Mouse (Mus musculus) G1E (cell line): ENCODE measurements around the gene Myadm. TPM values are rescaled to one million over a fixed set of nuclear protein-coding genes. Genes with fewer than 3 reads are reported as not detected.
"Not testable (repeated sequence)": the region's sequence is repeated elsewhere in the genome, so short reads cannot be mapped to it uniquely, and the experiment has no call there.

ENCODE experiments used
- ATAC-seq: 2 replicates; pipeline ENCODE4 v1.8.0; 2016; ENCODE audit warnings: mild to moderate bottlenecking; ENCODE audit not compliant: insufficient number of reproducible peaks, poor library complexity, low FRiP score, severe bottlenecking; ENCODE audit errors: extremely low read depth
- DNase-seq: peaks from one replicate; pipeline ENCODE4 v3.0.0; 2012; ENCODE audit warnings: low spot score
- H3K27me3 ChIP-seq: 2 replicates; pipeline ENCODE4 v1.6.1; 2012; ENCODE audit warnings: mild to moderate bottlenecking, low read length, inconsistent platforms; ENCODE audit not compliant: insufficient read depth
- H3K36me3 ChIP-seq: replicated peaks from 2 replicates; pipeline ENCODE3; 2012; ENCODE audit warnings: mild to moderate bottlenecking, inconsistent platforms
- H3K4me1 ChIP-seq: 2 replicates; pipeline ENCODE4 v1.6.1; 2012; ENCODE audit warnings: low read depth, low read length, inconsistent platforms, mixed read lengths; ENCODE audit not compliant: insufficient read depth
- H3K4me3 ChIP-seq: 2 replicates; pipeline ENCODE4 v1.5.1; 2012; ENCODE audit warnings: low read depth, mild to moderate bottlenecking, inconsistent platforms, low read length, moderate library complexity, mixed read lengths
- H3K9me3 ChIP-seq: replicated peaks from 2 replicates; pipeline ENCODE4 v1.6.1; 2012; ENCODE audit warnings: inconsistent platforms
- CTCF ChIP-seq: IDR thresholded peaks from 2 replicates; pipeline ENCODE4 v1.5.1; 2012; ENCODE audit warnings: low read depth, low read length, inconsistent platforms, mixed read lengths
- GATA1 ChIP-seq: IDR thresholded peaks from 2 replicates; pipeline ENCODE4 v1.6.1; 2012; ENCODE audit warnings: borderline replicate concordance, low read length, inconsistent platforms, mixed read lengths
- GATA2 ChIP-seq: IDR thresholded peaks from 2 replicates; pipeline ENCODE4 v1.6.1; 2012; ENCODE audit warnings: low read depth, low read length, inconsistent platforms, borderline replicate concordance
- POLR2AphosphoS5 ChIP-seq: IDR thresholded peaks from 2 replicates; pipeline ENCODE4 v1.6.1; 2012; ENCODE audit warnings: low read depth, low read length, inconsistent platforms; ENCODE audit not compliant: insufficient replicate concordance
- TAL1 ChIP-seq: conservative IDR thresholded peaks from 2 replicates; pipeline ENCODE4 v1.6.1; 2012; ENCODE audit warnings: low read depth, low read length, inconsistent platforms, mixed read lengths
- polyA plus RNA-seq: library from polyadenylated mRNA; stranded (reverse); fragments of >175 nt; gene quantifications from 2 replicates; pipeline ENCODE4 v1.2.3, GENCODE M21; 2012
- total RNA-seq, 2 experiments: library from RNA; stranded (forward) in 1 of 2; stranded (reverse) in 1 of 2; fragments of 200-1000 nt in 1 of 2; fragments of >200 nt in 1 of 2; fragmentation: Nextera tagmentation in 1 of 2; gene quantifications; 2 replicates each; pipeline ENCODE4 v1.2.3; 2014 to 2017

Myadm gene
- total and polyA plus RNA-seq, 3 experiments, result 0.05 TPM; not detected in 2

DNA sequence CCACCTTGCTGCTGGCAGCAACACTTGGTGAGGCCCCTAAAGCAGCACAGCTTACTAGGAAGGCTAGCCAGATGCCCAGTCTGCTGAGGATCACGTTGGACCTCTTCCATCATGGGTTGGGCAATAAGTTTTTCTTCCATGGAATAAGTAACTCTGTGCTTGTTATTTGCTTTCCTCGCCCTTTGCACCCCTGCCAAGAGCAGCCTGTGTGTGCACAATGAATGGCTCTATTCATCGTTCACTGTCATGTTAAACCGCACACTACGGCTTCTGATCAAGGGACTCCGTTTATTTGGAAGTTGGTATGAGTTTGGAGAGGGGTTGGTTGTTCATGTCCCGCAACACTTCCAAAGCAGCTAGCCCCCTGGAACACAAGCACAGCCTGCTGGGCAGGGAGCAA lies 1.7 kb upstream of the Myadm start:
- no peaks in the 10 kb centered on the region for H3K36me3 ChIP-seq
- no peak for ATAC-seq
- TF ChIP-seq TAL1 (no peak), CTCF (no peak), GATA1 (no peak), GATA2 (no peak), POLR2AphosphoS5 (no peak)
- no peak for DNase-seq
- no peak overlapping the region for H3K4me3 ChIP-seq
- no peaks in the 10 kb centered on the region for H3K4me1 ChIP-seq
- peaks cover 8% of the 10 kb centered on the region for H3K27me3 ChIP-seq
- no peaks in the 10 kb centered on the region for H3K9me3 ChIP-seq

DNA sequence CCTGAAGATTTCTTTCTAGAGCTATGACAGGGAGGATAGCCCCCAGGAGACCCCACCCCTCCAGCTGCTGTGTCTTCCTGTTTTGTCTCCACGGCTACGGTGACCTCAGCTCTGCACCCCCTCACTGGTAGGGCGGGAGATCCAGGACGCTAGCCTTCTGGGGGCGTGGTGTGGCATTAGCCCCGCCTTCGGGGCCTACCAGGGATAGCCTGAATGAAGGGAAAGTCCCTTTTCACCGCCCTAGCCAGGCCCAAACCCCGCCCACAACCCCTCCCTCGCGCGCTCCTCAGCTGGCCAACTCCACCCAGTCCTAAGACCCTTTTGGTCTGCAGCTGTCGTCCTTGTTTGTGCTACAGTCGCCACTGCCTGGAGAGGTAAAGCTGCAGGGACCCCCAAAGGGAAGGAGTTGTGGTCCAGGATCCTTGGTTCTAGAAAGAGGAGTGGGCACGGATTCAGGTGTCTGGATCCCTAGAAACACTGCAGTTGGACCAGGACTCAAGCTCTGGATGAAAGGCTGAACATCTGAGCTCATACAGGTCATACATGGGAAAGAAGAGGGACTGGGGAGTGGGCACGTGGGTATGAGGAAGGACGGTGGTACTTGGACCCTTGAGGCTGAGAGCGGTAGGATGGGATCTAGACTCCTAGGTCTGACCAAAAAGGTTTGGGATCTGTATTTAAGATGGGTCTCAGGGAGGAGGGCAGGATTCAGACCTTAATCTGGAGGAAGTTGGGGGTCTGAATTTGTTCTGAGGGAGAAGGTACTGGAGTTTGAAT lies 1.6 kb downstream of the Myadm start:
- Histone ChIP-seq H3K4me3 (no peak overlapping the region), H3K27me3 (peaks cover 8% of the 10 kb centered on the region), H3K9me3 (no peaks in the 10 kb centered on the region), H3K36me3 (no peaks in the 10 kb centered on the region), H3K4me1 (no peaks in the 10 kb centered on the region)
- ATAC-seq (no peak), DNase-seq (no peak)
- TF ChIP-seq TAL1 (no peak), POLR2AphosphoS5 (no peak), GATA2 (no peak), GATA1 (no peak), CTCF (no peak)

DNA sequence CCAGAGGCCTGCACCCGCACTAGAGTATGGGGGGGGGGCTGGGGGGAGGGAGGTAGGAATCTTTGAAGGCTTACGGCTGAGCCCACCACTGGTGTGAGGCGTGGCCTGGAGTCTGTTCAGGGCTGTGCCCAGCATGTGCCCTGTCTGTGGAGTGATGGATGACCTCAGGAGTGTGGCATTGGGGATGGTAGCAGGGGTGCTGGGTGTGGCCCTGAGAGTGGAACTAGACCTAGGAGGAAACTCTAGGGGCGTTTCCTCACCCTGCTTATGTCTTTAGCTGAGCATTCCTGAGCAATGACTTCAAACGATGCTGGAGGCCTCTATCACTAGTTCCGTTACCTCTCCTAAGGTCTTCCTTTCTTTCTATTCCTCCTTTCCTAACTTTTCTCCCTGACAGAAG lies 2.3 kb downstream of the Myadm start:
- Histone ChIP-seq H3K27me3 (peaks cover 8% of the 10 kb centered on the region), H3K4me1 (no peaks in the 10 kb centered on the region), H3K4me3 (no peak overlapping the region), H3K36me3 (no peaks in the 10 kb centered on the region), H3K9me3 (no peaks in the 10 kb centered on the region)
- ATAC-seq (no peak), DNase-seq (no peak)
- no peak for TF ChIP-seq GATA1
- TF ChIP-seq CTCF, result no peak
- no peak for TF ChIP-seq GATA2
- no peak for TF ChIP-seq POLR2AphosphoS5
- TF ChIP-seq TAL1, result no peak

GRCm38 (mm10) chr7:3291764-3292163 lies 2.9 kb downstream of the Myadm start:
- no peak for ATAC-seq
- Histone ChIP-seq H3K4me1 (no peaks in the 10 kb centered on the region), H3K4me3 (no peak overlapping the region), H3K36me3 (no peaks in the 10 kb centered on the region), H3K27me3 (peaks cover 8% of the 10 kb centered on the region), H3K9me3 (peaks cover under 1% of the 10 kb centered on the region; the same call in 1 of the 2 replicates)
- no peak for DNase-seq
- TF ChIP-seq POLR2AphosphoS5, result no peak
- TF ChIP-seq CTCF, result no peak
- no peak for TF ChIP-seq TAL1
- no peak for TF ChIP-seq GATA2
- TF ChIP-seq GATA1, result no peak

- H3K9me3 ChIP-seq, H3K4me3 ChIP-seq, DNase-seq, ATAC-seq, H3K27me3 ChIP-seq, H3K36me3 ChIP-seq, H3K4me1 ChIP-seq: not testable (repeated sequence)
These were observed 3.4 kb downstream of the Myadm start for GRCm38 (mm10) chr7:3292271-3292670.

GRCm38 (mm10) chr7:3292791-3293190 lies 3.9 kb downstream of the Myadm start:
- H3K9me3 ChIP-seq, result peaks cover 3% of the 10 kb centered on the region; the same call in 1 of the 2 replicates
- ATAC-seq, result no peak
- no peak for TF ChIP-seq TAL1
- TF ChIP-seq POLR2AphosphoS5, result no peak
- no peak for TF ChIP-seq CTCF
- H3K27me3 ChIP-seq, result peaks cover 8% of the 10 kb centered on the region
- no peak for DNase-seq
- no peak overlapping the region for H3K4me3 ChIP-seq
- H3K4me1 ChIP-seq, result no peaks in the 10 kb centered on the region
- no peaks in the 10 kb centered on the region for H3K36me3 ChIP-seq
